Mouse (Mus musculus) left cerebral cortex, adult 11 months (tissue): ENCODE measurements around the gene Mllt6.

Source experiments
- DNase-seq: peaks from one replicate; pipeline ENCODE4 v3.0.0; 2022; ENCODE audit warnings: low spot score

Gene Mllt6

DNA sequence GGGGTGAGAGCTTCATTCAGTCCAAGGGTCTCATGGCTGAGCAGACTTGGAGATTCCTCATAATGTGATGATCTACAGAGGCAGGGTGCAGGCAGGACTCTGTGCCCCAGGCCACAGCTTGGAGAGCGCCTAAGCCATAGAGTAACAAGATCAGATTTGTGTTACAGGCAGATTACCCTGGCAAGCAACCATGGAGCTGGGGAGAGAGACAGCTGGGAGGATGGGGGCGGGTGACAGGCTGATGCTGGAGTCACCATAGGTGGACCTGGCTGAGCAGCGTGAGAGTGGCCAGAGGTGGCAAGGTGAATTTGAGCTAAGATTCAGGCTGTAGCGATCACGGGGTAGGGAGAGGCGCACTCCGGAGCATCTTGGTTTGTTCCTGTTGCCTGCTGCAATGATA is 4.9 kb downstream of the Mllt6 start:
- DNase-seq: no peak

DNA sequence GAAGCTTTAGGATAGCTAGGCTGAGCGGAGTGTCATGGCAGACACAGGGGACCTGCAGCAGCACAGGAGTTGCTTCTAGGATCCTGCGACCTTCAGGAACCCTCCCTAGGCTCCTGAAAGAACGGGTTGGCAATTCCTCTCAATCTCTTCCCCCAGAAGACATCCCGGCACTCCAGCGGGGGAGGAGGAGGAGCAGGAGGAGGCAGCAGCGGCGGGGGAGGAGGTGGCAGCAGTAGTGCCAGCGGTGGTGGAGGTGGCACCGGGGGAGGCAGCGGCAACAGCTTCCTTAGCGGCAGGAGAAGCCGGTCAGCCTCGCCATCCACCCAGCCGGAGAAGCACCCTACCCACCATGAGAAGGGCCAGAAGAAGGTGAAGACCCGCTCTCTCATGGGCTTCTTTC is 6.1 kb downstream of the Mllt6 start:
- no peak for DNase-seq

DNA sequence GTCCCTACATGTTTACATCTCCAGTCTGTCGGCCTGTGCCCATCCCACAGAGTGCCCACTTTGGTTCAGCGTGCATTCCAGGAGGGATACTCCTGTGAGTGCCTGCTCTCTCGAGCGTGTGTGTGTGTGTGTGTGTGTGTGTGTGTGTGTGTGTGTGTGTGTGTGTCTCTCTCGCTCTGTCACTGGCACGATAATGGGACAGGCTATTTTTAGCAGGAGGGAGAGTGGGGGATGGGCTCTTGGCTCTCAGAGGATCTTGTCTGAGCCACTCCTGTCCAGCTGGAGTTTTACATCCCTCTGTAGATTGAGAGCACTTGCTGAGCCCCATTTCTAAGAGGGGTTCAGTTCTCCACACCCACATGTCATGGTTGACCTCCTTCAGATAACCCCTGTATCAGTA is 6.6 kb downstream of the Mllt6 start:
- DNase-seq: no peak

DNA sequence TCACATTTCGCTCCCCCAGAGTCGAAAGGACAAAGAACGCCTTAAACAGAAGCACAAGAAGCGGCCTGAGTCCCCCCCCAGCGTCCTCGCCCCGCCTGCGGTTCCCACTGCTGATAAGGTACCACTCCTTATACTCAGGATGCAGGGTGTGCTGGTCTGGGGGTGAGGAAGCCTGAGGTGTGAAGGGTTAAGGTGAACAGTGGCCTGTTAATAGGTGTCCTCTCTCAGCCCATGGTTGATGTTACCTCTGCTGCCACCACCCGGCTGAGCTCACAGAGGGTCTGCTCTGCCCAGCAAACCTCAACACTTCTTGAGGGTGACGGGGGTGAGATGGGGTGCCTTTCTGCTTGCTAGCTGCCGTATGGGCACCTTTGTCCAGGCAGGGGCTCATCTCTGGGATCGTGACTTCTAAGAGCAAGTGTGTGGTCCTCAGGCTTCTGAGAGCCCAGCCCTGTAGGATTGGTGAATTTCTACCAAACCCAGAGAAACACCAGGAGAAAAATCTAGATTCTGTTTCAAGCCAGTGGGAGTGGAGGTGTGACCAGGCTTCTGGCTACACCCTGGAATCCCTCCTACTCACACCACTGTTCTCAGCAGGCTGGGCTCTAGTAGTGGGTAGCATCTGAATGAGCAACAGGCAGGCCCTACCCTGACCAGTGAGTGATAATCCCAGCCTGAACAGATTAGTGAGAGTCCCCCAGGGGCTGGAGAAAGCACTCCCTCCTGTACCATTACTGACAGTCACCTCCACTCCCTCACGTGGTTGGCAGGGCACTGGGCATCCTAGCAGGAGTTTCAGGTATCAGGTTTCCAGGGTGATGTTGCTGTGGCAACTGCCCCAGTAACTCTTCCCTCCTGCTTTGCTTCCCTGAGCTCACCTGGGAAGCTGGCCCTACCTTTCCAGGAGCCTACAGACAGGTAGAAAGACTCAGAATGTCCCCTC is 7.3 kb downstream of the Mllt6 start:
- DNase-seq: no peak

- DNase-seq: no peak
Observed at GRCm38 (mm10) chr11:97671177-97671527, 7.9 kb downstream of the Mllt6 start.

DNA sequence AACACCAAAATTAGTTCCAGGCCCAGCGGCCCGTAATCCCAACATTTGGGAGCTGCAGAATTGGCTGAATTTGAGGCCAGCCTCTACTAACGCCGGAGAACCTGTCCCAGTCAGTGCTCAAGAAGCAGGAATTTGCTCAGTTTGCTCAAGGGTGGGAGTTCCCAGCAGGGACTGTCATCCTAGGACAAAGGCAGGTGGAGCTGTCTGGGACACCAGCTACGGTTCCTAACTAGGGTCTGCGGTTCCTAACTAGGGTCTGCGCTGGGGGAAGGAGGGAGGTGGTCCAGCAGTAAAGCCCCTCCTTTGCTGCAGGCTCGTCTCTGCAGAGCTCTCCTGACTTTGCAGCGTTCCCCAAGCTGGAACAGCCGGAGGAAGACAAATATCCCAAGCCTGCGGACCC is 9.9 kb downstream of the Mllt6 start:
- no peak for DNase-seq

- DNase-seq: no peak
Observed at GRCm38 (mm10) chr11:97676050-97676754, 13.0 kb downstream of the Mllt6 start.

GRCm38 (mm10) chr11:97677381-97677780 is 14.2 kb downstream of the Mllt6 start:
- DNase-seq: no peak

DNA sequence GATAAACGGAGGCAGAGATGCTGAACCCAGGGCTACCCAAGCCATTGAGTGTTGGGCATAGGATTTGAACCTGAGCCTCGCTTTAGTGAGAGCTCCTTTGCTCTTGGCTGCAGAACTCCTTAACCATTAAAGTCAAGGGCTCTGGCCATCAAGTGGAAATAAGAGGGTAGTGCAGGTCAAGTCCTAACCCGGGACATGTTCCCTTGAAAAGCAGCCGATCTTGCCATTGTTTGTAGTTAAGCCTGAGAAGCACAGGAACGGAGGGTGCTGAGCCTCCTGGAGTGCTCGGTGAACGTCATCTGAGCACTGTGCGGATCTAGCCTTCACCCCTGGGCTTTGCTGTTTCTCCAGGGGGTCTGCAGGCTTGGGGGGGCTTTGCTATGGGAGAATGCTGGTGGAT is 14.6 kb downstream of the Mllt6 start:
- DNase-seq: no peak

- no peak for DNase-seq
Observed at GRCm38 (mm10) chr11:97678301-97678700, 15.1 kb downstream of the Mllt6 start.

DNA sequence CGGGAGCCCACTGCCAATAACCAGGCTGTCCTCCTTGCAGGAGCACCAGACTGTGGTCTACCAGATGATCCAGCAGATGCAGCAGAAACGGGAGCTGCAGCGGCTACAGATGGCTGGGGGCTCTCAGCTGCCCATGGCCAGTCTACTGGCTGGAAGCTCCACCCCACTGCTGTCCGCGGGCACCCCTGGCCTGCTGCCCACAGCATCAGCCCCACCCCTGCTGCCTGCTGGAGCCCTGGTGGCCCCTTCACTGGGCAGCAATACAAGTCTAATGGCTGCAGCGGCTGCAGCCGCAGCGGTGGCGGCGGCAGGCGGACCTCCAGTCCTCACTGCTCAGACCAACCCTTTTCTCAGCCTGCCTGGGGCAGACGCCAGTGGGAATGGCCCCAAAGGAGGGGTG is 17.2 kb downstream of the Mllt6 start:
- DNase-seq: no peak

DNA sequence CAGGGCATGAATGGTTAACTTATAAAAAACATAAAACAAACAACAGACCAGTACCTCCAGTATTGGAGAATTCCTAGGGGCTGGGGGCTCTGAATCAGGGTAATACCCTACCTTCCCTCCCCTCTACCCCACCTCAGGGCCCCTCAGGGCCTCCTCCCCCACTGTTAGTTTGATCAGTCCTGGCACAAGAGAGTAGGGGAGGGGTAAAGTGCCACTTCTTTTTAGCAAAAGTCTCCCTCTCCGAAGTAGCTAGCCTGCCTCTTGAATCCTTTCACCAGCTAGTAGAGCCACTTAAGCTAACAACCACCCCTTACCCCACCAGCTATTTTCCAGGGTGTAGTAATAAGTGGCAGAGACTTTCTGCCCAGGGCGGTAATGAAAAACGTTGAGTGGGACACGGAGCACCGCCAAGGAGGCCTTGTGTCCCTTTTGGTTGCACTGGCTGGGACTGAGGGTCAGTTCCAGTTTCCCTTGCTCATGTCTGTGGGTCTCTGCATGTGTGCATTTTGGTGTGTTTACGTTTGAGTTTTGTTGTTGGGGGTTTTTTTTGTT is 19.4 kb downstream of the Mllt6 start:
- no peak for DNase-seq

- DNase-seq: no peak
Observed at GRCm38 (mm10) chr11:97684063-97684680, 21.0 kb downstream of the Mllt6 start.

GRCm38 (mm10) chr11:97684766-97685165 is 21.6 kb downstream of the Mllt6 start:
- DNase-seq: no peak

DNA sequence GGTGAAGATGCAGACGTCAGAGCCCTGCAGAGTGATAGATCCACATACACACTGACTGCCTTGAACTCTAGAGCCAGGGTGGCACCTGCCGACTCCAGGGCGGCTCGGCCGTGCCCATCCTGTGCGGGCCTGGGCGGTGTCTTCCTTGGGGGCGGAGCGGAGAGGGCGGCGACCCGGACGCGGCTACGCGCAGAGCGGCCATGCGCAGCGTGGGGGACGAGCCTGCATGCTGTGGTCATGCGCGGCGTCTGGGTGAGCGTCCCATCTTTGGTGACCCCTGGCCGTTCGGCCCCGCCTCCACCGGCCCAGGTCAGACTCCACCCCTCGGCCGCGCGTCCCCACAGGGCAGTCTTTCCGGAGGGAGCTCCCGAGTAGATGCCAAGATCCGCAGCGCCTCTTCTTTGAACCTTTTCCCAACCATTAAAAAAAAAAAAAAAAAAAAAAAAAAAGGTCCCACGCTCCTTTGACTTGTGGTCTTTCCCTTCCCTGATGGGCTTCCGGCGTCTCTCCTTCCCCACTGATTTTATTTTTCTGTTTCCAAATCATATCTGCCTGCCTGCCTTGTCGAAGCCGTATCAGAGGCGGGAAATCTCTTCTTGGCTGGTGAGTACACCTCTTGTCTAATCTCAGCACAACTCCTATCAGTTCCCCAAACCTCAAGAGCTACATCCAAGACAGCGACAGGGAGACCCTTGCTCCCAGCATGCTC is 22.6 kb downstream of the Mllt6 start, which contains the start of gene Cisd3:
Gene Cisd3, plus strand, starts transcription at position 214 of the 709 bp plus-strand sequence.
- DNase-seq: peak; percentile 82

GRCm38 (mm10) chr11:97686322-97686908 is 23.2 kb downstream of the Mllt6 start:
- no peak for DNase-seq

- DNase-seq: no peak
Observed at GRCm38 (mm10) chr11:97687061-97687460, 23.8 kb downstream of the Mllt6 start.

GRCm38 (mm10) chr11:97689861-97690260 is 26.6 kb downstream of the Mllt6 start:
- DNase-seq: no peak

- DNase-seq: no peak
Observed at GRCm38 (mm10) chr11:97694435-97694834, 31.2 kb downstream of the Mllt6 start.

DNA sequence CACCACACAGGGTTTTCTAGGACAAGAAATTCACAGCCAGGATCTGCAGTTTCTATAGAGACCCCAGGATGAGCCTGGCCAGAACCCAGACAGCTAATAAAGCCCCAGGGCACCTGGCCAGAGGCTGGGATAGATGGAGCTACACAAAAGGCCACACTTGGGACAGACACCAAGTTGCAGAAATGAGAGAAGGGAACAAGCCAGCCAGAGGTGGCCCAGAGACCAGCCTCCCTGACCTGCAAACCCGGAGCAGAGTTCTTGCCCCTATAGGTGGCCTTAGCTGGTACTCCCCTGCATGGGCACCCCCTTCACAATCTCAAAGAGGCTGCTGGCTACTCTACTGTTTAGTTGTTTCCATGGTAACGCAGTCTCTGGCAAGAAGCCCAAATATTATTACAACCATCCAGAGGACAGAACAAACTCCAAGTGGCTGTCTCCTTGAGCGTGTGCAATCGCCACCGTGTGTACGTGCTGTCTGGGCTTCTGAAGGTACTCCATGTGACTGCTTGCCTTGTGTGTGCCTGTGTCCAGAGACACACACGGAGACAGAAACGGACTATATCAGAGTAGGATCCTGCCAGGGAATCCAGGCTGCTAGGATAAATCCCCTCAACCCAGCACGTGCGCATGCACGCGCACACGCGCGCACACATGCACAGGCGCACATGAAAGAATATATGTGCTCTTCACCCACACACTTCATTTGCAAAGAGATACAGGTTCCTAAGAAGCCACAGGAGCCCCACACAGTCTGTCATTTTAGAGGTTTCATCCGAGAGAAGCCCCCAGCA is 31.9 kb downstream of the Mllt6 start:
- no peak for DNase-seq
